ENCODE assay signal across 9 mouse cellular contexts in the genomic region with DNA sequence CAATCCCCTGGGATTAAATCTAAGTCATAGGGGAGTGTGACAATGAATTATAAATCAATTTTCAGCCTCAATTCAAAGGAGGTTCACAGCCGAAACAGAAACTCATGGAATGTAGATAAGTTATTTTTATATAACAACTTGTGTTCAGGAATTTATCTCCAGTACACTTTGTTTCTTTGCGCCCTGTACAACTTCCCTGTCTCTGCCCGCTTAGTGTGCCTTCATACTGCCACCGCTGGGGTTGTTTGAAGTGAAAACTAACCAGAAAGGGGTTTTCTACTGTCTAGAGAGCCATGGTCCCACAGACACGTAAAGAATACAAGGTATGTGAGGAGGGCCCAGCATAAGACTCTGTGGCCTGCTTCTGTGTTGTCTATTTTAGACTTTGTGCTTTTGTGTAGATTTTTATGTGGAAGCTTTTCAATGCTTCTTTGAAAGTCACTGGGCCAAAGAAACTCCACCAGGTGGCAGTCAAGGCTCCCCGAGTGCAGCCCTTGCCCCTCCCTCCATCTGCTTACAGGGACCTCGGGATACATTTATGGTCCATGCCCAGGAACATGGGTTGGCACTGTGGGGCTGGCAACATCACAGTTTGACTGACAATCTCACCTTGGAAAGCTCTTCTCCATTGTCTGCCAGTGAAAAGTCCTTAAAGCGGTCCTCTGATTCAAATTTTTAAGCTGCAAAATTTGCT. TPM values are rescaled to one million over a fixed set of nuclear protein-coding genes. Genes with fewer than 3 reads are reported as not detected.
DNase-seq lines count a peak whose midpoint lies in the region.
"Had no signal": no experiment of that assay in that cellular context is flagged by ENCODE, and none has a peak within 500 bp of the region (broad histone marks: within the 10 kb centered on the region; RNA-seq: fewer than 3 reads in every experiment).

No protein-coding gene starts in this region.

- DNase-seq in kidney, postnatal 14 days, result peak; percentile 33
- no peak for DNase-seq in kidney, adult 11 months
- peak; percentile 33 for DNase-seq in ZHBTc4 (ENCODE audit: low read depth, low spot score)
- DNase-seq in cerebellum, adult 9-10 months, result peak; percentile 91
- peak; percentile 37 to 61 for DNase-seq in heart, postnatal 14 days
- peak; percentile 33 for DNase-seq in ovary, postnatal 36 days (ENCODE audit: low spot score)
- DNase-seq in urinary bladder, postnatal 10 days (ENCODE audit: low spot score), result no peak
- DNase-seq in spleen, adult 18-20 months, result no peak

- intact Hi-C loops in heart, postnatal 14 days (cut with DNase I), result loop anchor here (2.0 kb wide), 1 partner anchor 225 kb away; no protein-coding TSS in a partner anchor

RNA-seq across cellular contexts. Expression of gene Zfp385b, which starts 23.4 kb away (rescaled TPM):
- total RNA-seq in heart, postnatal 14 days (2021), result 1 to 10 TPM; 5.3 to 7.5 TPM
- total RNA-seq: hematopoietic stem cell, adult 5-6 weeks had no signal

Comparison
In these comparisons a context has a peak if more than half of its experiments do, and no peak if none do; other contexts are left out.
1. DNase-seq: peak in kidney, postnatal 14 days (single experiment), ZHBTc4 (single experiment), cerebellum, adult 9-10 months (single experiment), heart, postnatal 14 days (2 of 2) and ovary, postnatal 36 days (single experiment); none in kidney, adult 11 months (single experiment), urinary bladder, postnatal 10 days (single experiment) and spleen, adult 18-20 months (0 of 2).